Mouse (Mus musculus) liver, adult 2 months (tissue): ENCODE data around the gene Vwa3a. TPM values are rescaled to one million over a fixed set of nuclear protein-coding genes. Genes with fewer than 3 reads are reported as not detected.

Source experiments
- DNase-seq: peaks from one replicate; pipeline ENCODE4 v3.0.0-alpha.2; 2011; ENCODE audit warnings: low read depth, low spot score; ENCODE audit errors: extremely low read depth
- H3K27ac ChIP-seq: fragments of 200-500 bp; replicated peaks from 2 replicates; pipeline ENCODE4 v1.5.1; 2012; ENCODE audit warnings: low read depth, mild to moderate bottlenecking, control low read depth, inconsistent platforms, low read length; ENCODE audit not compliant: insufficient read depth
- H3K27me3 ChIP-seq: fragments of 200-500 bp; 2 replicates; pipeline ENCODE4 v1.6.1; 2012; ENCODE audit warnings: mild to moderate bottlenecking, moderate library complexity, low read length, inconsistent platforms; ENCODE audit not compliant: control insufficient read depth, insufficient read depth
- H3K36me3 ChIP-seq: fragments of 200-500 bp; 2 replicates; pipeline ENCODE4 v1.6.1; 2012; ENCODE audit warnings: low read length, inconsistent platforms; ENCODE audit not compliant: control insufficient read depth, insufficient read depth
- H3K4me1 ChIP-seq: fragments of 200-500 bp; 2 replicates; pipeline ENCODE4 v1.6.1; 2011; ENCODE audit warnings: low read length; ENCODE audit not compliant: control insufficient read depth, insufficient read depth
- H3K4me3 ChIP-seq: fragments of 200-500 bp; 2 replicates; pipeline ENCODE4 v1.5.1; 2011; ENCODE audit warnings: low read depth, mild to moderate bottlenecking, control low read depth, low read length, moderate library complexity; ENCODE audit not compliant: insufficient read depth
- H3K79me2 ChIP-seq: fragments of 200-500 bp; 2 replicates; pipeline ENCODE4 v1.6.1; 2012; ENCODE audit warnings: inconsistent platforms, mild to moderate bottlenecking, low read length, moderate library complexity; ENCODE audit not compliant: control insufficient read depth, insufficient read depth
- H3K9ac ChIP-seq: fragments of 200-500 bp; 2 replicates; pipeline ENCODE4 v1.6.1; 2012; ENCODE audit warnings: low read depth, mild to moderate bottlenecking, control low read depth, inconsistent platforms, low read length
- CTCF ChIP-seq: fragments of 200-500 bp; IDR thresholded peaks from 2 replicates; pipeline ENCODE4 v1.5.1; 2011; ENCODE audit warnings: low read depth, low read length, control low read depth
- POLR2A ChIP-seq: fragments of 200-500 bp; IDR thresholded peaks from 2 replicates; pipeline ENCODE4 v1.6.1; 2011; ENCODE audit warnings: low read length, control low read depth; ENCODE audit not compliant: insufficient read depth; ENCODE audit errors: extremely low read depth
- WGBS: fragments of 180-500 bp; shearing (Covaris S2); methylation state at CpG from one replicate; pipeline ENCODE4 v1.1.7; 2018; 5-methylcytosine and 5-hydroxymethylcytosine counted together
- polyA plus RNA-seq: library from polyadenylated mRNA; depleted of rRNA; stranded (reverse); fragments of >200 nt; gene quantifications from 2 replicates; pipeline ENCODE4 v1.2.3, GENCODE M21; 2012; rRNA removed
- total RNA-seq: library from RNA; depleted of rRNA; stranded (reverse); fragments of >200 nt; gene quantifications from 2 replicates; pipeline ENCODE4 v1.2.3, GENCODE M21; 2014; rRNA removed

The Vwa3a gene
- total and polyA plus RNA-seq, 2 experiments, result under 0.01 TPM; not detected in 1

DNA sequence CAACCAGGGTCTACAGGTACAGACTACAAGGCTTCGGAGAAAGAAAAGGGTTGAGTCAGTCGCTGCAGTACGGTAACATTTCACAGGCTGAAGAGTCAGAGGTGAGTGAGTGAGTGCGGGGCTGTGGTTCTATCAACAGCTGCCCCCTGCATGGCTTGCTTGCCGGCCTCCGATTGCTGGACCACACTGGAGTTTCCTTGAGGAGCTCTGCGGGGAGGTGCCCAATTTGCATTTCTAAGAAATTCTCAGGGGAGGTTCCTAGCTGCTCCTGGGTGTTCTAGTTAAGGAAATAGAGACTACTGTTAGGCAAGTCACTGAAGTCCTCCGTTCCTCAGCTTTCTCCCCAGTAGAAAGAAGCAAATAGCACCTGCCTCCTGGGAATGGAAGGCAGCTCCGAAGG is 105.6 kb downstream of the Vwa3a start:
- no peaks in the 10 kb centered on the region for H3K36me3 ChIP-seq
- no peaks in the 10 kb centered on the region for H3K27me3 ChIP-seq
- no peak for TF ChIP-seq CTCF
- no peak for TF ChIP-seq POLR2A
- no peak overlapping the region for H3K4me3 ChIP-seq
- no peak overlapping the region for H3K9ac ChIP-seq
- no peak for DNase-seq
- H3K27ac ChIP-seq, result no peak overlapping the region
- WGBS, result 94% methylated on average over 9 of the region's 9 CpGs
- peaks cover 13% of the 10 kb centered on the region for H3K4me1 ChIP-seq
- H3K79me2 ChIP-seq, result no peaks in the 10 kb centered on the region

DNA sequence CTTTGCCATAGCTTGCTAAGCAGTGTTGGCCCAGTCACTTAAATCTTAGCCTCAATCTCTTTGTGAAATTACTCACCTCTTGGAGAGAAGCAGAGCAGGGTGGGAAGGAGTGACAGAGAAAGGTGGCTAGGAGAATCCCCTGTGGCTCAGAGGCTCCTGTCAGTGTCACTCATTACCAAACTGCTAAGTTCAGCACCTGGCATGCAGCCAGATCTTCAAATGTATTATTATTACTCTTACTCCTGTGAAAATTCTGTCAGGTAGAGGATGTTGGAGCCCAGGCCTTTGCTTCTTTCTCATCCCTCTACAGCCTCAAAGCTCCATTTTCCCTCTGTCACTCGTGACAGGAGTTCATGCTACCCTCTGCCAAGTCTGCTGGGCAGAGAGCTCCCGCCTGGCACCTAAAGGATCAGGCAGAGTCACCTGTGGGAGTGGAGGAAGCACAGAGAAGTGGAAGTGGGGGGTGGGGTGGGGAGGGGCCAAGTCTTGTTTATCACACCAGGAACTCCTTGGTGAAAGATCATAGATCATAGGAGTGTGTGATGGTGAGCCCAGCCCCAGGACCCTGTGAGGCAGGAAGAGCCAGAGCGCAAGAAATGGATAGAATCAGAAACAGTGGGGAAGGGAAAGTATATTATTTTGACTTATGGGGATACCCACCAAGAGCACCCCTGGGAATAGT is 109.9 kb downstream of the Vwa3a start:
- TF ChIP-seq POLR2A (no peak), CTCF (no peak)
- H3K4me3 ChIP-seq, result no peak overlapping the region
- DNase-seq, result no peak
- 64% methylated on average over 3 of the region's 3 CpGs for WGBS
- H3K36me3 ChIP-seq, result no peaks in the 10 kb centered on the region
- no peak overlapping the region for H3K9ac ChIP-seq
- H3K4me1 ChIP-seq, result peaks cover 27% of the 10 kb centered on the region
- H3K79me2 ChIP-seq, result no peaks in the 10 kb centered on the region; the same call in 1 of the 2 replicates
- no peak overlapping the region for H3K27ac ChIP-seq
- no peaks in the 10 kb centered on the region for H3K27me3 ChIP-seq

DNA sequence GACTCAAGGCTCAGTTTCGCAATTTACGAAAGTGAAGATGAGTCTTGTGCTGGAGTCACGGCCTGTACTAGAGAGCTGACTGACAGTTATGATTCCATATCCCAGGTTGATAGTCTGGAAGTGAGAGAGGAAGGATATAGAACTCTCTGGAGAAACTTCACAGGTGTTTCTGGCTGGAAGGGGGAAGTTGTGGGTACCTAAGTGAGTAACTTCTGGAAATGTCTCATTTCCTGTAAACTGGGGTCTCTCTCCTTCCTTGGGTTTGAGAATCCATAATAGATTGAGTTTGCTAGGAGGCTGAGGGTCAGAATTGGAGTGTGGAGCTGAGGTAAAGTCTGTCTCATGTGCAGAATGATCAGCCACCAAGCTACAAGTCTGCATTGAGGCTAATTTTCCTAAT is 111.0 kb downstream of the Vwa3a start:
- TF ChIP-seq CTCF (no peak), POLR2A (no peak)
- H3K27me3 ChIP-seq, result no peaks in the 10 kb centered on the region
- WGBS, result 71% methylated on average over 3 of the region's 3 CpGs
- no peak overlapping the region for H3K4me3 ChIP-seq
- H3K9ac ChIP-seq, result no peak overlapping the region
- H3K27ac ChIP-seq, result no peak overlapping the region
- H3K79me2 ChIP-seq, result peaks cover under 1% of the 10 kb centered on the region; the same call in 1 of the 2 replicates
- no peak for DNase-seq
- H3K4me1 ChIP-seq, result peaks cover 27% of the 10 kb centered on the region
- no peaks in the 10 kb centered on the region for H3K36me3 ChIP-seq

Other genes starting within 250 kb of the Vwa3a start
- 275 and 293 TPM in 2 replicates for gene Uqcrc2, start 104.1 kb upstream of the Vwa3a start, total RNA-seq
- gene Uqcrc2, start 104.1 kb upstream of the Vwa3a start, polyA plus RNA-seq, result 89.6 and 90.8 TPM in 2 replicates
- gene Pdzd9, start 69.0 kb upstream of the Vwa3a start, total RNA-seq, result not detected in 2 replicates
- not detected in 2 replicates for gene Pdzd9, start 69.0 kb upstream of the Vwa3a start, polyA plus RNA-seq
- gene Mosmo, start 61.7 kb upstream of the Vwa3a start, total RNA-seq, result 9.7 and 13.6 TPM in 2 replicates
- 15.9 and 16.2 TPM in 2 replicates for gene Mosmo, start 61.7 kb upstream of the Vwa3a start, polyA plus RNA-seq
- gene Gm5737, start 73.0 kb downstream of the Vwa3a start, total RNA-seq, result not detected in 2 replicates
- not detected in 2 replicates for gene Gm5737, start 73.0 kb downstream of the Vwa3a start, polyA plus RNA-seq
- 6.5 and 8.3 TPM in 2 replicates for gene Eef2k, start 103.5 kb downstream of the Vwa3a start, total RNA-seq
- 6.4 and 7.4 TPM in 2 replicates for gene Eef2k, start 103.5 kb downstream of the Vwa3a start, polyA plus RNA-seq
- 4.7 and 6.7 TPM in 2 replicates for gene Polr3e, start 178.4 kb downstream of the Vwa3a start, total RNA-seq
- 6.6 and 8.7 TPM in 2 replicates for gene Polr3e, start 178.4 kb downstream of the Vwa3a start, polyA plus RNA-seq
- gene Cdr2, start 243.0 kb downstream of the Vwa3a start, total RNA-seq, result 0.74 and 0.87 TPM in 2 replicates
- gene Cdr2, start 243.0 kb downstream of the Vwa3a start, polyA plus RNA-seq, result 0.45 and 0.49 TPM in 2 replicates
- not detected in 2 replicates for gene Mfsd13b, start 243.2 kb downstream of the Vwa3a start, total RNA-seq
- not detected in 2 replicates for gene Mfsd13b, start 243.2 kb downstream of the Vwa3a start, polyA plus RNA-seq